Mouse (Mus musculus): Measurements from ENCODE around the gene Pde8a. TPM values are rescaled to one million over a fixed set of nuclear protein-coding genes. Genes with fewer than 3 reads are reported as not detected.
"Not testable (repeated sequence)": the region's sequence is repeated elsewhere in the genome, so short reads cannot be mapped to it uniquely, and the experiment has no call there.

Gene Pde8a
- polyA plus RNA-seq, 1 experiment from 2014 or later, result 3.9 TPM

DNA sequence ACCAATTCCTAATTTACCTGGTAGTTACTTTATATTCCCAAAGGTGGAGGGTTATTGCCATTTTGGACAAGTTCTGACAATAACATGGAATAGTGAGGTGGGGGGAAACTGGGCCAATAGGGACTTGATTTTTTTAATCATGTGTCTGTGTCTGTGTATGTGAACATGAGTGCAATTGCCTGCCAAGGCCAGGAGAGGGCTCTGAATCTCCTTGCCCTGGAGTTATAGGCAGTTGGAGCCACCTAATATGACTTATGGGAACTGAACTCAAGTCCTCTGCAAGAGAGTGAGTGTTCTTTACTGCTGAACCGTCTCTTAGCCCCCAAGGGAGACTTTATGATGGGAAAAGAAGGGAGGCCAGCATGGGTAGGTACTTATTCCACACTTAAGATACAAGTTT is 28.7 kb upstream of the Pde8a start:
- Histone ChIP-seq H3K4me3 (no peak overlapping the region), H3K4me1 (replicated peaks) (no peaks in the 10 kb centered on the region), H3K4me2 (no peak overlapping the region), H3K9ac (no peak overlapping the region), H3K27ac (no peak overlapping the region), H3K27me3 (no peaks in the 10 kb centered on the region), H3K9me3 (replicated peaks) (no peaks in the 10 kb centered on the region), H3K36me3 (no peaks in the 10 kb centered on the region)
- WGBS, result 63% methylated on average over 1 of the region's 1 CpGs
- no peak for ATAC-seq (replicated peaks; ENCODE audit: insufficient number of reproducible peaks, insufficient read depth, low FRiP score, low read depth)

DNA sequence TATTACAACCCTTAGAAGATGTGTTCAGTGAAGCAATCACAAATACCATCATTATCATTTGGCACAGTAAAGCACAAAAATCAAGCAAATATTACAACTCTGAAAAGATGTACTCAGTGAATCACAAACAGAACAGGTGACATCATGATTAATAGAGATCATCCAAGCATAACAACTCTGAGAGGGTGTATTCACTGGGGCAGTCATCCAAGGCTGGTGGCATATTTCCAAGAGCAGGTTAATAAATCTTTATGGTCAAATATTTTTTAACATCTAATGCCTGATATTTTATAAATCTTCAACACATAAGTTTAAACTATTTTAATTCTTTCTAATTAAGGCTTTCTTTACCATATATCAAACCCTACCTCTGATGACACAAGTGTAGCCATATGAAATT is 27.4 kb upstream of the Pde8a start:
- H3K27me3 ChIP-seq; H3K27ac ChIP-seq; H3K36me3 ChIP-seq; H3K9me3 ChIP-seq (replicated peaks); H3K4me3 ChIP-seq; H3K9ac ChIP-seq; ATAC-seq (replicated peaks; ENCODE audit: insufficient number of reproducible peaks, insufficient read depth, low FRiP score, low read depth); H3K4me1 ChIP-seq (replicated peaks); H3K4me2 ChIP-seq: not testable (repeated sequence)

DNA sequence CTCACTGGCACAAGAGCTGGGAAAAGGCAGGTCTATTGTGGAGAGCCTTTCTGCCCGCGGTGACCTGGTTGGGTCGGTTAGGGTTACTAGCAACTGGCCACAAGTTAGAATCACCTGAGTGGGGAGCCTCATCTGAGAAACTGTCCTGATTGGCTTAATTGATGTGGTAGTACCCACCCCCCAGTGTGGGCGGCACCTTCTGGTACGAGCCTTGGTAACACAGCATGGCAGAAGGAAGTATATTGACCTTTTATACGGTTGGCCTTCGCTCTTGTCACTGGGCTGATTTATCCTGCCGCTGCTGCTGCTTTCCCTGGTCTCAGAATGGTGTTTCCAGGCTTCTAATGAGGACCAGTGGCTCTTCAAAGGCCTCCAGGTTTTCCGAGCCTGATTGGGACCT is 24.2 kb upstream of the Pde8a start:
- Histone ChIP-seq H3K4me2 (no peak overlapping the region), H3K9ac (no peak overlapping the region), H3K4me3 (no peak overlapping the region), H3K27ac (no peak overlapping the region), H3K27me3 (no peaks in the 10 kb centered on the region), H3K4me1 (replicated peaks) (no peaks in the 10 kb centered on the region), H3K9me3 (replicated peaks) (no peaks in the 10 kb centered on the region), H3K36me3 (no peaks in the 10 kb centered on the region)
- 76% methylated on average over 9 of the region's 9 CpGs for WGBS
- no peak for ATAC-seq (replicated peaks; ENCODE audit: insufficient number of reproducible peaks, insufficient read depth, low FRiP score, low read depth)

DNA sequence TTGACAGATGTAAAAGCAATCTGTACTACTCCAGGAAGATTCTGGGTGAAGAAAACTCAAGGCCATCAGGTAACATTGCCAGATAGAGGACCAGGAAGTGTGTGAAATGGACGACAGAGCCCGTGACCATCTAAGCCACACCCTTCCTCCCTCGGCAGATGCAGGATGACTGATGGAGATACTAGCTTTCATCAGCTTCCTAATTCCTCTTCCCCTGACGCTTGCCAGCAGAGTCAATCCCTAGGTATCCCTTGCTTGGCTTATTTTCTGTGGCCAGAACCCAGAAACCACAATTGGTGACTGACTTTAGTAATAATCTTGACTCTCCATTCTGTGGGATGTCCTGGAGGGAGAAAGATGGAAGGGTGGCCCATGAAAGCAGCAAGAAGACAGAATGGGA is 17.9 kb upstream of the Pde8a start:
- no peak overlapping the region for H3K27ac ChIP-seq
- H3K4me1 ChIP-seq (replicated peaks), result peaks cover 14% of the 10 kb centered on the region
- ATAC-seq (replicated peaks; ENCODE audit: insufficient number of reproducible peaks, insufficient read depth, low FRiP score, low read depth), result no peak
- no peak overlapping the region for H3K9ac ChIP-seq
- H3K4me3 ChIP-seq, result no peak overlapping the region
- H3K4me2 ChIP-seq, result no peak overlapping the region
- H3K27me3 ChIP-seq, result no peaks in the 10 kb centered on the region
- no peaks in the 10 kb centered on the region for H3K9me3 ChIP-seq (replicated peaks)
- WGBS, result 32% methylated on average over 4 of the region's 4 CpGs
- H3K36me3 ChIP-seq, result no peaks in the 10 kb centered on the region

DNA sequence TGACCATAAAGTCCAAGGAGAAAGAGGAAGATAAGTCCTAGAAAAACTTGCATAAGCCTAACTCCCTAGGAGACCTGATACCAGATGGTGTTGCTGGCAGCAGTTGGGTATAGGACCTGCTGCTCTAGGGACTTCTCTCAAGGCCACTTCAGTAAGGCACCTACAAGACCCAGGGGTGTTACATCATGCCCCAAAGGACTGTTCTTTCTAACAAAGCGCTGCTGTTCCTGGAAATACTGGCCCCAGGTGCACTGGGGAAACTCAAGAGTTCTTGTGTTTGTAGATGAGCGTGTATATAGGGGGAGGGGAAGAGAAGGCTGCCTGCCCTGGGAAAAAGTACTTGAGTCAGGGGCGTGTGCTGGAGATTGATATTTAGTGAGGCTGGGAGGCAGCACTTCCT is 16.6 kb upstream of the Pde8a start:
- peaks cover 14% of the 10 kb centered on the region for H3K4me1 ChIP-seq (replicated peaks)
- H3K9ac ChIP-seq, result no peak overlapping the region
- no peaks in the 10 kb centered on the region for H3K9me3 ChIP-seq (replicated peaks)
- H3K27me3 ChIP-seq, result no peaks in the 10 kb centered on the region
- WGBS, result 53% methylated on average over 3 of the region's 3 CpGs
- H3K27ac ChIP-seq, result no peak overlapping the region
- H3K36me3 ChIP-seq, result no peaks in the 10 kb centered on the region
- no peak for ATAC-seq (replicated peaks; ENCODE audit: insufficient number of reproducible peaks, insufficient read depth, low FRiP score, low read depth)
- no peak overlapping the region for H3K4me2 ChIP-seq
- no peak overlapping the region for H3K4me3 ChIP-seq

DNA sequence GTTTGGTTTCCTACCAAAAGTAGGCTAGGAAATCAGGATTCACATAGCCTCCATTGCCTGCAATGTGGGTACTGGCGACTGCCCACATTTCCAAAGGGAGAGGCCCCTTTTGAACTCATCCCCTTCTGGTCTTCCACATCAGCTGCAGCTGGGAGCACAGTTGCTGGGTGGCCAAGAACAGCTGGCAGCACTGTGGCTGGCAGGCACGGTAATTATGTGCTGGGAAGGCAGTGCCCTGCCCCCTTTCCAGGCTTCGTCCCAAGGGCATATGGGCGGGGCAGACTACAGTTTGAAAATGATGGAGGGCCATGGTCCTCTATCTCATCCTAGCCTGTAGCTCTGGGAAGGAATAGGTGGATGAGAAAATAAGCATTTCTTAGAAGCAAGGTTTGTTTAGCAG is 14.9 kb upstream of the Pde8a start:
- Histone ChIP-seq H3K4me2 (no peak overlapping the region), H3K9me3 (replicated peaks) (no peaks in the 10 kb centered on the region), H3K4me3 (no peak overlapping the region), H3K27me3 (no peaks in the 10 kb centered on the region), H3K9ac (no peak overlapping the region), H3K36me3 (no peaks in the 10 kb centered on the region), H3K27ac (no peak overlapping the region), H3K4me1 (replicated peaks) (peaks cover 14% of the 10 kb centered on the region)
- WGBS, result 46% methylated on average over 4 of the region's 4 CpGs
- ATAC-seq (replicated peaks; ENCODE audit: insufficient number of reproducible peaks, insufficient read depth, low FRiP score, low read depth), result no peak

DNA sequence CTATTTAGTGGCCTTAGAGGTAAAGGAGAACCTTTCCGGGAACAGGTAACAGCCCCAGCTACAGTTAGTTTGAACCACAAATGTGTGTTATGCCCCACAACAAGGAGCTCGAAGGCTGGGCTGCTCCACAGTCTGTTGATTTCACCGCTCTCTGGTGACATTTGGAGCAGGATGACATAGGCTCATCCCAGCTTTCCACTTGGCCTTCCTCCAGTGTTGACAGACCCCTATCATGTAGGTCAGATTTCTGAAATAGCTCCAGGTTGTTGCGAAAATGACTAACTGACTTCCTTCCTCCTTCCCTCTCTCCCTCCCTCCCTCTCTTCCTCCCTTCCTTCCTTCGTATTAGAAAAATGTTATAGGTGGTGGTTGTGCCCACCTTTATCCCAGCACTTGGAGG is 14.3 kb upstream of the Pde8a start:
- H3K27ac ChIP-seq, result no peak overlapping the region
- 35% methylated on average over 5 of the region's 5 CpGs for WGBS
- no peaks in the 10 kb centered on the region for H3K27me3 ChIP-seq

DNA sequence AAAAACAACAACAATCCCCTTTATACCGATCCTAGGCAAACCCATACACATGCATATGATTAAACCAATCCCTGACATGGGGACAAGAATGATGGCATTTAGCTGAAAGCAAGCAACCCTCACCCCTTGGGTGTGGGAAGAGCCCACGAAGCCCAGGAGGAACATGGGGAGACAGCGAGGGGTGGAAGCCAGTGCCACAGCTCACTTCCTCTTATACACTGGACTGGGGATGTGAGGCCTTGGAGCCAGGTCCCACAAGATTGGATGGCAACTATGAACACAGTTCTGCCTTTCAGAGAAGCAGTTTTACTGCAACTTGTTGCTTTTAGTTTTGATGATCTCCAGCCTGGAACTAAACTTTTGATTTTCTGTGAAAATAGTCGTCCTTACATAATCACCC is 13.6 kb upstream of the Pde8a start:
- Histone ChIP-seq H3K4me1 (replicated peaks) (peaks cover 14% of the 10 kb centered on the region), H3K27ac (no peak overlapping the region), H3K9ac (no peak overlapping the region), H3K36me3 (no peaks in the 10 kb centered on the region), H3K27me3 (no peaks in the 10 kb centered on the region), H3K4me3 (no peak overlapping the region), H3K4me2 (no peak overlapping the region), H3K9me3 (replicated peaks) (no peaks in the 10 kb centered on the region)
- 56% methylated on average over 4 of the region's 4 CpGs for WGBS
- no peak for ATAC-seq (replicated peaks; ENCODE audit: insufficient number of reproducible peaks, insufficient read depth, low FRiP score, low read depth)

More for the DNA sequence above, 14.3 kb upstream of the Pde8a start:
- Histone ChIP-seq H3K4me2 (no peak overlapping the region), H3K4me3 (no peak overlapping the region), H3K4me1 (replicated peaks) (peaks cover 14% of the 10 kb centered on the region), H3K9ac (no peak overlapping the region), H3K36me3 (no peaks in the 10 kb centered on the region), H3K9me3 (replicated peaks) (no peaks in the 10 kb centered on the region)
- ATAC-seq (replicated peaks; ENCODE audit: insufficient number of reproducible peaks, insufficient read depth, low FRiP score, low read depth), result no peak

DNA sequence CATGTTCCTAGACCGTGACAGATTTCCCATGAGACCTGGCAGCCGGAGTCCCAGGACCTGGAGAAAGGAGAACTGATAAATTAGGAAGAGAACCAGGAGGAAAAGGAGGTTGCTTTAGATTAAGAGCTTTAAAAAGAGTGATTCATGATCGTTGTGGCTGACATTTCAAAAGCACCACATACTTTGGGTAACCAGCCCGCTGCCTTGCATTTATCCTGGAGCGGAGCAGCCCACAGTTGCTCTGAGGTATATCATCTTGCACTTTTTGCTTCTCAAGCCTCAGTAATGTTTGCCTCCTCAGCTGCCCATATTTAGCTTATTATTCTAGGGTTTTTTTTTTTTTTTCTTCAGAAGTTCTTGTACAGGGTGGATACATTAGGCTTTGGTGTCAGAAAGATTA is 11.0 kb upstream of the Pde8a start:
- no peaks in the 10 kb centered on the region for H3K9me3 ChIP-seq (replicated peaks)
- peaks cover 14% of the 10 kb centered on the region for H3K4me1 ChIP-seq (replicated peaks)
- H3K4me3 ChIP-seq, result no peak overlapping the region
- no peak overlapping the region for H3K9ac ChIP-seq
- ATAC-seq (replicated peaks; ENCODE audit: insufficient number of reproducible peaks, insufficient read depth, low FRiP score, low read depth), result no peak
- H3K27ac ChIP-seq, result no peak overlapping the region
- no peak overlapping the region for H3K4me2 ChIP-seq
- no peaks in the 10 kb centered on the region for H3K36me3 ChIP-seq
- 48% methylated on average over 5 of the region's 5 CpGs for WGBS
- no peaks in the 10 kb centered on the region for H3K27me3 ChIP-seq

DNA sequence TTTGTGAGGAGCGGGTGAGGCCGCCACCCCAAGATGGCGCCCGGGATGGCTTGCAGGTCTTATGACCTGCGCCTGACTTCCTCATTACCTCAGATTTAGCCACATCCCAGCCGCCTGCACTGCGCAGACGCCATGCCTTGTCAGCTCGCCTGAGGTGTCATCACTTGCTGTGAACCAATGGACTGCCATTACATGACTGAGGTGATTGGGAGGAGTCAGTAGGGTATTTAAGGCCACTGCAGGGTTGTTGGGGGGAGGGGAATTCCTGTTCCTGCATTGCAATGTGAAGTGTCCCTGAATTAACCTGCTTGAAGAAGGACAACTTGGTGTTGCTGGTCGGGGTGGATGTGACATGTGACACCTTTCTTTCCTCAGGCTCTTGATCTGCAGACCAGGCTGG is 9.8 kb upstream of the Pde8a start:
- H3K4me3 ChIP-seq; H3K27ac ChIP-seq; H3K4me2 ChIP-seq; H3K9me3 ChIP-seq (replicated peaks); H3K9ac ChIP-seq; H3K4me1 ChIP-seq (replicated peaks); H3K36me3 ChIP-seq; H3K27me3 ChIP-seq; ATAC-seq (replicated peaks; ENCODE audit: insufficient number of reproducible peaks, insufficient read depth, low FRiP score, low read depth): not testable (repeated sequence)
- 77% methylated on average over 10 of the region's 10 CpGs for WGBS

DNA sequence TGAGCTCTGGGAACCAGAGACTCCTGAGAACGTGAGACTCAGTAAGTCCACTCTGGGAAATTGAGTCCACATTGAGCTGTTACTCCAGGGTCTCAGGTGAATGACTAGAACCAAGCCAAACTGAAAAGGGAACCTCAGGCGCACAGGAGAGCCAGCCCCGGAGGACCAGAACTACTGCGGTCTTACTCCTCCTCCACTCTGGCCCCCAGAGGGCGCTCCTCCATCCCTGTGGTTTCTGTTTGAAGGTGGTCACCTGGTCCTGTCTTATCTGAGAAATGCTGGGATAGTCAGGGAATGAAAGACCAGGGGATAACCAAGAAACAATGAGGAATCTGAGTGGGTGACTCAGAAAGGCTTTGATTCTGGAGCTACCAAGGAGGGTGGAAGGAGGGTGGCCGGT is 4.5 kb upstream of the Pde8a start:
- Histone ChIP-seq H3K36me3 (no peaks in the 10 kb centered on the region), H3K4me2 (no peak overlapping the region), H3K27me3 (peaks cover 23% of the 10 kb centered on the region), H3K4me3 (no peak overlapping the region), H3K9ac (no peak overlapping the region), H3K4me1 (replicated peaks) (peaks cover 16% of the 10 kb centered on the region), H3K9me3 (replicated peaks) (no peaks in the 10 kb centered on the region), H3K27ac (no peak overlapping the region)
- ATAC-seq (replicated peaks; ENCODE audit: insufficient number of reproducible peaks, insufficient read depth, low FRiP score, low read depth), result no peak
- 21% methylated on average over 6 of the region's 6 CpGs for WGBS

DNA sequence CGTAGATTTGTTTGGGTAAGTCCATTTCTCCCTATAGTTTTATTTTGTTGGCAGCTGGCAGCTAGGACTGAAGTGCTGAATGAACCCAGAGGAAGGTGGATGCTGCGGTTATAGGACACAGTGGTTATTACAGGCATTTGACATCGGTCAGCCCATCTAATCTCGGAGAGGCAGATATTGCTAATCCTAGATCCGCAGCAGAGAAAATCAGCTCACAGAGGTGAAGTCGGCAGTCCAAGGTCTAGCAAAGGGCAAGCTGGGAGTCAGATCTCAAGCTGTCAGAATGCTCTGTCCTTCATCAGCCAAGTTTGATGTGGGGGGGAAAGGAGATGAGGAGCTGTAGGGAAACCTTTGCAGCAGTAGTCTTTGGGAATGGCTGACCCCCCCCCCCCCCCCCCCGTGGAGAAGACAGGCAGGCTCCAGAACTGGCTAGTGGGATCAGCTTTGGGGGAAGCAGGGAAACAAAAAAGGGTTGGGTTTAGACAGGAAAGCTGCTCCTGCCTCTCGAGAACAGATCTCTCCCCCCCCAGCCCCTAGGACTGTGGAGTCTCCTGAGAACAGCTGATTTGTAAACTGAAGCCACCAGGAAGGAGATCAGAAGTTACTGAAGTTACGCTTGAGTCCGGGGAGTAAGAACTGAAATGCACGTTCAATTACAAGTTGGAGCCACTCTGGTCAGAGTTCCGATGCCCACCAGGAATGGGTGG is 3.3 kb upstream of the Pde8a start:
- Histone ChIP-seq H3K4me2 (no peak overlapping the region), H3K27ac (no peak overlapping the region), H3K36me3 (no peaks in the 10 kb centered on the region), H3K27me3 (peaks cover 25% of the 10 kb centered on the region), H3K9me3 (replicated peaks) (no peaks in the 10 kb centered on the region), H3K4me3 (no peak overlapping the region), H3K4me1 (replicated peaks) (peaks cover 18% of the 10 kb centered on the region), H3K9ac (no peak overlapping the region)
- 42% methylated on average over 12 of the region's 12 CpGs for WGBS
- ATAC-seq (replicated peaks; ENCODE audit: insufficient number of reproducible peaks, insufficient read depth, low FRiP score, low read depth), result no peak

Data from heart, embryonic 15.5 days (tissue).